Mouse (Mus musculus) ES-E14 (cell line): ENCODE results near the gene Klf9.

Experiments
- CHD2 ChIP-seq: IDR thresholded peaks from 2 replicates; pipeline ENCODE4 v1.6.1; 2014; ENCODE audit warnings: mild to moderate bottlenecking, low read depth, low read length, inconsistent platforms
- HCFC1 ChIP-seq: IDR thresholded peaks from 2 replicates; pipeline ENCODE4 v1.6.1; 2012; ENCODE audit warnings: low read length, inconsistent platforms, borderline replicate concordance; ENCODE audit not compliant: insufficient read depth
- MAFK ChIP-seq: IDR thresholded peaks from 2 replicates; pipeline ENCODE4 v1.6.1; 2014; ENCODE audit warnings: mild to moderate bottlenecking, low read depth, low read length, inconsistent platforms; ENCODE audit not compliant: insufficient read depth
- ZC3H11A ChIP-seq: IDR thresholded peaks from 2 replicates; pipeline ENCODE4 v1.6.1; 2012; ENCODE audit warnings: low read depth, mild to moderate bottlenecking, inconsistent platforms, low read length, borderline replicate concordance
- ZNF384 ChIP-seq: IDR thresholded peaks from 2 replicates; pipeline ENCODE4 v1.6.1; 2012; ENCODE audit warnings: low read depth, low read length, inconsistent platforms

DNA sequence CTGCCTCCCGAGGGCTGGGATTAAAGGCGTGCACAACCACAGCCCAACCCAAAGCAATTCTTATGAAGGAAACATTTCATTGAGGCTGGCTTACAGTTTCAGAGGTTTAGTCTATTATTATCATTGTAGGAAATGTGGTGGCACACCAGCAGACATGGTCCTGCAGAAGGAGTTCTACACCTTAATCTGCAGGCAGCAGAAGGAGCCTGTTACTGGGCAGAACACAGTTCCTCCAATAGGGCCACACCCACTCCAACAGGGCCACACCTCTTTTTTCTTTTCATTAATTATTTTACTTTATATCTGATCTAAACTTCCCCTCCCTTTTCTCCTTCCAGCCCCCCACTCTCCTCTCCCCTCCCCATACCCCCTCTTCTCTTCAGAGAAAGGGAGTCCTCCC, 11.1 kb upstream of the Klf9 start:
- TF ChIP-seq ZNF384 (no peak), CHD2 (no peak), MAFK (no peak), ZC3H11A (no peak), HCFC1 (no peak)
